Mouse (Mus musculus) heart, adult 2 months (tissue): ENCODE data around the gene Trmt44.

Source experiments
- CTCF ChIP-seq: fragments of 200-600 bp; IDR thresholded peaks from 2 replicates; pipeline ENCODE4 v1.8.1; 2022; ENCODE audit warnings: antibody characterized with exemption, mild to moderate bottlenecking, moderate library complexity
- EP300 ChIP-seq: fragments of 200-500 bp; IDR thresholded peaks from 2 replicates; pipeline ENCODE4 v1.6.1; 2011; ENCODE audit warnings: low read depth, low read length, control low read depth; ENCODE audit not compliant: insufficient read depth
- POLR2A ChIP-seq: fragments of 200-500 bp; IDR thresholded peaks from 2 replicates; pipeline ENCODE4 v1.6.1; 2011; ENCODE audit warnings: mild to moderate bottlenecking, low read depth, low read length, control low read depth; ENCODE audit not compliant: insufficient read depth

DNA sequence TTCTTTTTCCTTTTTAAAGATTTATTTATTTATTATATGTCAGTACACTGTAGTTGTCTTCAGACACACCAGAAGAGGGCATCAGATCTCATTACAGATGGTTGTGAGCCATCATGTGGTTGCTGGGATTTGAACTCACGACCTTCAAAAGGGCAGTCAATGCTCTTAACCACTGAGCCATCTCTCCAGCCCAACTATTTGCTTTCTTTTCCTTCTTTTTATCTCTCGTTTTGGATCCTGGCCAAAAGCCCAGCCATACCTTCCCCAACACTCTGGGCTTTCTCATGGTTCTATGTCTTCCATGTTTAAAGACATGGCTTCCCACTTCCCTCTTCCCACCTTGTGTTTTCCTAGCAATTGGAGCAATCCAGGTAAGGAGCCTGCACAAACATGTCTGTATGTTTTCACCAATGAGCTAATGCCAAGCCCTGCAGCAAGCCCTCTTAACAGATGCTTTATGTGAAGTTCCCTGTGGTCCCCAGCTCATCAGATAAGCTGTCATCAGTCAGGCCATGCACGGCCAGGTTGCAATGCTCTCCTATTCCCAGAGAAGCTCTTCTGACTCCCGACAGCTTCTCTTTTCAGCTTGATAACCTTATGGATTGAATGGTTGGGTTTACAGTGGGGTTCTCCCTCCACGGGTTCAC lies 4.5 kb upstream of the Trmt44 start:
- TF ChIP-seq CTCF (no peak), POLR2A (no peak), EP300 (no peak)
